Mouse (Mus musculus) left cerebral cortex, adult 18-20 months (tissue): ENCODE data around the gene Ube2a. TPM values are rescaled to one million over a fixed set of nuclear protein-coding genes. Genes with fewer than 3 reads are reported as not detected.
"Not testable (repeated sequence)": the region's sequence is repeated elsewhere in the genome, so short reads cannot be mapped to it uniquely, and the experiment has no call there.

Source experiments
- DNase-seq, 2 experiments: peaks; one replicate each; pipeline ENCODE4 v3.0.0; 2021 to 2022; ENCODE audit warnings: low spot score in 2 of 2, mixed read lengths in 1 of 2
- total RNA-seq, 2 experiments: library from RNA; stranded (reverse); gene quantifications; 2 replicates each; pipeline ENCODE4 v1.2.3; 2021

Ube2a gene
- total RNA-seq, 2 experiments from 2014 or later = 44.1 to 50.3 TPM

- not testable (repeated sequence) for DNase-seq
These were observed 25.2 kb downstream of the Ube2a start for GRCm38 (mm10) chrX:36898931-36899330.

- DNase-seq = no peak
These were observed 28.0 kb downstream of the Ube2a start for GRCm38 (mm10) chrX:36901655-36902054.

GRCm38 (mm10) chrX:36902321-36903114 is 28.8 kb downstream of the Ube2a start, which contains the start of gene Nkrf:
Gene Nkrf, minus strand, starts transcription at chrX:36902899.
- DNase-seq = peak; percentile 18 to 48

GRCm38 (mm10) chrX:36903115-36903768 is 29.5 kb downstream of the Ube2a start:
- peak; percentile 90 to 91 for DNase-seq

GRCm38 (mm10) chrX:36906539-36906938 is 32.8 kb downstream of the Ube2a start:
- DNase-seq = no peak

GRCm38 (mm10) chrX:36911343-36911742 is 37.6 kb downstream of the Ube2a start:
- DNase-seq = peak; percentile 22 to 45

- no peak for DNase-seq
These were observed 44.0 kb downstream of the Ube2a start for GRCm38 (mm10) chrX:36917749-36918148.

- DNase-seq = no peak
These were observed 47.6 kb downstream of the Ube2a start for GRCm38 (mm10) chrX:36921346-36921745.

GRCm38 (mm10) chrX:36928791-36929190 is 55.1 kb downstream of the Ube2a start:
- DNase-seq = no peak

GRCm38 (mm10) chrX:36929694-36930093 is 56.0 kb downstream of the Ube2a start:
- no peak for DNase-seq

GRCm38 (mm10) chrX:36930574-36930973 is 56.9 kb downstream of the Ube2a start:
- DNase-seq = no peak

Other genes starting within 250 kb of the Ube2a start
- 10 to 100 TPM; 13.5 to 13.6 TPM for gene Akap17b, start 228.5 kb upstream of the Ube2a start, total RNA-seq
- gene Slc25a43, start 130.2 kb upstream of the Ube2a start, total RNA-seq = under 1 TPM; 0.42 to 0.70 TPM
- 100 to 1,000 TPM; 315 to 349 TPM for gene Slc25a5, start 78.2 kb upstream of the Ube2a start, total RNA-seq
- gene C330007P06Rik, start 211 bp downstream of the Ube2a start, total RNA-seq = 10 to 100 TPM; 36.9 to 39.0 TPM
- gene Nkrf, start 29.0 kb downstream of the Ube2a start, total RNA-seq = 10 to 100 TPM; 37.5 to 38.0 TPM
- 10 to 100 TPM; 58.3 to 67.0 TPM for gene Sept6, start 117.9 kb downstream of the Ube2a start, total RNA-seq
- gene Sowahd, start 174.9 kb downstream of the Ube2a start, total RNA-seq = not detected
- 100 to 1,000 TPM; 274 to 295 TPM for gene Rpl39, start 211.5 kb downstream of the Ube2a start, total RNA-seq
- gene Upf3b, start 236.4 kb downstream of the Ube2a start, total RNA-seq = 10 to 100 TPM; 17.4 to 18.1 TPM